Mouse (Mus musculus) embryonic facial prominence, embryonic 13.5 days (tissue): ENCODE data around the gene Rreb1. TPM values are rescaled to one million over a fixed set of nuclear protein-coding genes. Genes with fewer than 3 reads are reported as not detected.

Experiments
- ATAC-seq: fragments of 200-750 bp; cut with Nextera tagmentation; 2 replicates; pipeline ENCODE4 v1.8.0; 2017; ENCODE audit warnings: low read depth; ENCODE audit not compliant: insufficient number of reproducible peaks, insufficient read depth, low FRiP score, low TSS enrichment
- H3K27ac ChIP-seq: fragments of 300-500 bp; sonication (generic); 2 replicates; pipeline ENCODE4 v1.5.1; 2015; ENCODE audit warnings: moderate library complexity, mild to moderate bottlenecking, inconsistent platforms
- H3K27me3 ChIP-seq: fragments of 300-500 bp; sonication (generic); 2 replicates; pipeline ENCODE4 v1.6.1; 2015; ENCODE audit warnings: mild to moderate bottlenecking, inconsistent platforms
- H3K36me3 ChIP-seq: fragments of 300-500 bp; sonication (generic); 2 replicates; pipeline ENCODE4 v1.6.1; 2015; ENCODE audit warnings: mild to moderate bottlenecking, inconsistent platforms
- H3K4me1 ChIP-seq: fragments of 300-500 bp; sonication (generic); 2 replicates; pipeline ENCODE4 v1.6.1; 2015; ENCODE audit warnings: inconsistent platforms
- H3K4me2 ChIP-seq: fragments of 300-500 bp; sonication (generic); 2 replicates; pipeline ENCODE4 v1.6.1; 2015; ENCODE audit warnings: moderate library complexity, mild to moderate bottlenecking, inconsistent platforms
- H3K4me3 ChIP-seq: fragments of 300-500 bp; sonication (generic); 2 replicates; pipeline ENCODE4 v1.5.1; 2015; ENCODE audit warnings: mild to moderate bottlenecking, inconsistent platforms
- H3K9ac ChIP-seq: fragments of 300-500 bp; sonication (generic); 2 replicates; pipeline ENCODE4 v1.6.1; 2015; ENCODE audit warnings: mild to moderate bottlenecking, inconsistent platforms
- H3K9me3 ChIP-seq: fragments of 300-500 bp; sonication (generic); 2 replicates; pipeline ENCODE4 v1.6.1; 2016; ENCODE audit warnings: inconsistent platforms
- WGBS: fragments of 180-500 bp; shearing (Covaris S2); methylation state at CpG from one replicate; pipeline ENCODE4 v1.1.7; 2015; ENCODE audit warnings: mixed read lengths; 5-methylcytosine and 5-hydroxymethylcytosine counted together
- polyA plus RNA-seq: library from polyadenylated mRNA; unstranded; fragments of >200 nt; fragmentation: Nextera tagmentation; extraction: Ambion mirVana; gene quantifications from 2 replicates; pipeline ENCODE4 v1.2.1, GENCODE M21; 2015

The Rreb1 gene
- polyA plus RNA-seq, 1 experiment from 2014 or later: 15.0 TPM

DNA sequence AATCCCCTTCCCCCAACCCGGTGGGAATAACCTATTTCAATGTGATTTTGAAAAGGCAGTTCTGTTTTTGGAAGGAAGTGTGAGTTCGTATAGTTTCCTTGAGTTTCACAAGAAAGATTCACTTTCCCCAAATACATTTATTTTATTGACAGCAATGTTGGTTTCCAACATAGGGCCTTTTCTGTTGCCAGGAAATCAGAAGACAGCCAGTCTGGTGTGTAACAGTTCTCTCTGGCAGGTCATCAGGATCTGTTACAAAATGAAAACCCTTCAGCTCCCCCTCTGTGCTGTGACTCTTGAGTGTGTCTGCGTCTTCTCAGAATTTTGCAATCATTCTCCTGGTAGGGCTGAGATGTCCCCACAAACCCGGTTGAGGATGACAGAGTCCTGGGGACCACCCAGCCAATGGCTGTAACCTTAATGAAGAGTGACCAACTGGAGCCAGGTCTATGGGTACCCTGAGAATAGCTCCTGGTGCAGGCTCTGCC, 146.3 kb downstream of the Rreb1 start:
- ATAC-seq: no peak
- peaks cover 50% of the 10 kb centered on the region for H3K36me3 ChIP-seq
- H3K27me3 ChIP-seq: no peaks in the 10 kb centered on the region
- H3K4me2 ChIP-seq: no peak overlapping the region
- H3K27ac ChIP-seq: no peak overlapping the region
- no peaks in the 10 kb centered on the region for H3K9me3 ChIP-seq
- no peak overlapping the region for H3K9ac ChIP-seq
- peaks cover 12% of the 10 kb centered on the region for H3K4me1 ChIP-seq
- no peak overlapping the region for H3K4me3 ChIP-seq
- 74% methylated on average over 4 of the region's 4 CpGs for WGBS

GRCm38 (mm10) chr13:37926394-37926793, 148.2 kb downstream of the Rreb1 start:
- H3K4me3 ChIP-seq: no peak overlapping the region
- no peaks in the 10 kb centered on the region for H3K9me3 ChIP-seq
- peaks cover 7% of the 10 kb centered on the region for H3K4me1 ChIP-seq
- H3K27me3 ChIP-seq: no peaks in the 10 kb centered on the region
- no peak overlapping the region for H3K4me2 ChIP-seq
- peaks cover 63% of the 10 kb centered on the region for H3K36me3 ChIP-seq
- no peak overlapping the region for H3K9ac ChIP-seq
- ATAC-seq: no peak
- 94% methylated on average over 3 of the region's 3 CpGs for WGBS
- no peak overlapping the region for H3K27ac ChIP-seq

DNA sequence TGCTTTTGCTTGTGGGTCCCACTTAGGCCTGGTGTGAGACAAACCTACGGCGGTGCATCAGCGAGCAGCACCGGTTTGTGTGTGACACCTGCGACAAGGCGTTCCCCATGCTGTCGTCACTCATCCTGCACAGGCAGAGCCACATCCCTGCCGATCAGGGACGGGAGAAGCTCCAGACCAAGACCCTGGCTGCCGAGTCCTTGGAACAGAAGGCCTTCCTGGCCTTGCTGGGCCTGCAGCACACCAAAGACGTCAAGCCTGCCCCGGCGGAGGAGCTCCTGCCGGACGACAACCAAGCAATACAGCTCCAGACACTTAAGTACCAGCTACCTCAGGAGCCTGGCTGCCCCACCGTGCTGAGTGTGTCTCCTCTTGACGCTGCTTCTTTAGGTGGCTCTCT, 151.3 kb downstream of the Rreb1 start:
- Histone ChIP-seq H3K4me3 (no peak overlapping the region), H3K4me2 (no peak overlapping the region), H3K9ac (no peak overlapping the region), H3K27ac (no peak overlapping the region), H3K36me3 (peaks cover 73% of the 10 kb centered on the region), H3K27me3 (no peaks in the 10 kb centered on the region), H3K4me1 (0 out of 2 replicates have a peak, but pooled peaks cover 3% of the 10 kb centered on the region), H3K9me3 (no peaks in the 10 kb centered on the region)
- no peak for ATAC-seq
- 95% methylated on average over 17 of the region's 17 CpGs for WGBS

DNA sequence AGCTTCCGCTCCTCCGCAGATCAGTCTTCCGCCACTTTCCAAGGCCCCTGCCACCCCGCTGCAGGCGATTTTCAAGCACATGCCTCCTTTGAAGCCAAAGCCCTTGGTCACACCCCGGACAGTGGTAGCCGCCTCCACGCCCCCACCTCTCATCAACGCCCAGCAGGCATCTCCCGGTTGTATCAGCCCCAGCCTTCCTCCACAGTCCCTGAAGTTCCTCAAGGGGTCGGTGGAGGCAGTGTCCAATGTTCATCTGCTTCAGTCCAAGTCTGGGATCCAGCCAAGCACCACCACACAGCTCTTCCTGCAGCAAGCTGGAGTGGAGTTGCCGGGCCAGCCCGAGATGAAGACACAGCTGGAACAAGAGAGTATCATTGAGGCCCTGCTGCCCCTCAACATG, 151.9 kb downstream of the Rreb1 start:
- Histone ChIP-seq H3K9ac (no peak overlapping the region), H3K4me2 (no peak overlapping the region), H3K4me1 (0 out of 2 replicates have a peak, but pooled peaks cover 3% of the 10 kb centered on the region), H3K9me3 (no peaks in the 10 kb centered on the region), H3K27me3 (no peaks in the 10 kb centered on the region), H3K27ac (no peak overlapping the region), H3K36me3 (peaks cover 79% of the 10 kb centered on the region), H3K4me3 (no peak overlapping the region)
- ATAC-seq: no peak
- WGBS: 89% methylated on average over 13 of the region's 13 CpGs

GRCm38 (mm10) chr13:37930621-37931020, 152.4 kb downstream of the Rreb1 start:
- Histone ChIP-seq H3K4me2 (no peak overlapping the region), H3K27ac (no peak overlapping the region), H3K4me1 (0 out of 2 replicates have a peak, but pooled peaks cover 3% of the 10 kb centered on the region), H3K9me3 (no peaks in the 10 kb centered on the region), H3K27me3 (no peaks in the 10 kb centered on the region), H3K4me3 (no peak overlapping the region), H3K9ac (no peak overlapping the region), H3K36me3 (peaks cover 82% of the 10 kb centered on the region)
- ATAC-seq: no peak
- 94% methylated on average over 23 of the region's 23 CpGs for WGBS

DNA sequence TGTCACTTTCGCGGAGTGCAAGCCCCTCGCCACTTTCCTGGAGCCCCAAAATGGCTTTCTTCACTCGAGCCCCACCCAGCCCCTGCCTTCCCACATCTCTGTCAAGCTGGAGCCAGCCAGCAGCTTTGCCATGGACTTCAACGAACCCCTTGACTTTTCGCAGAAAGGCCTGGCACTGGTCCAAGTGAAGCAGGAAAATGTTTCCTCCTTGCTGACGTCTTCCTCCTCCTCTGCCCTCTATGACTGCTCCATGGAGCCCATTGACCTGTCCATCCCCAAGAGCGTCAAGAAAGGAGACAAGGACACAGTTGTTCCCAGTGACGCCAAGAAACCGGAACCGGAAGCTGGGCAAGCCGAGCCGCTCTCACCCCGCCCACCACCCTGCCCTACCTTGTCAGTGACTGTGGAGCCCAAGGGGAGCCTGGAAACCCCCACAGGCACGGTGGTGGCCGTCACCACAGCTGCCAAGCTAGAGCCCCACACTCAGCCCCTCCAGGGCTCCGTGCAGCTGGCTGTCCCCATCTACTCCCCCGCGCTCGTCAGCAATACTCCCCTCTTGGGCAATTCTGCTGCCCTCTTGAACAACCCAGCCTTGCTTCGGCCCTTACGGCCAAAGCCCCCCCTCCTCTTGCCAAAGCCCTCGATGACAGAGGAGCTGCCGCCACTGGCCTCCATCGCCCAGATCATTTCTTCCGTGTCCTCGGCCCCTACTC, 153.2 kb downstream of the Rreb1 start:
- Histone ChIP-seq H3K4me1 (0 out of 2 replicates have a peak, but pooled peaks cover 3% of the 10 kb centered on the region), H3K4me2 (no peak overlapping the region), H3K9me3 (no peaks in the 10 kb centered on the region), H3K36me3 (peaks cover 85% of the 10 kb centered on the region), H3K9ac (no peak overlapping the region), H3K27me3 (no peaks in the 10 kb centered on the region), H3K27ac (no peak overlapping the region), H3K4me3 (no peak overlapping the region)
- WGBS: 71% methylated on average over 27 of the region's 27 CpGs
- no peak for ATAC-seq

DNA sequence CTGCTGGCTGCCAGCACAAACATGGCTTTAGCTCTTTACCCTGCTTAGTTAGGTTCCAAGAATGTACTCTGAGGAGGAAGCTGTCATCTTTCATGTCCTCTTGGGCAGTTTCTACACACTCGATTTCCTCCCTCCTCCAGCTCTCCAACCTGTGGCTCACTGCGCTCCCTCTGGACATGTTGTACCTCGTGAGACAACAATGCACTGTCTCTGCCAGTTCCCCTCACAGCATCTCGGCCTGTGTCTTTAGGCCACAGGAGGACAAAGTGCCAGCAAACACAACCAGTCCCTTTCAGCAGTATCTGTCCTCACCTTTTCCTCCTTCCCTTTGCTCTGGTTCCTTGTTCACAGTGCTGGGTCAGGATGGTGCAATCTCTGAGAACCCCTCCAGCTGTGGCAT, 155.9 kb downstream of the Rreb1 start:
- WGBS: 82% methylated on average over 4 of the region's 4 CpGs
- H3K27me3 ChIP-seq: no peaks in the 10 kb centered on the region
- H3K9ac ChIP-seq: no peak overlapping the region
- ATAC-seq: no peak
- peaks cover 85% of the 10 kb centered on the region for H3K36me3 ChIP-seq
- no peak overlapping the region for H3K4me3 ChIP-seq
- H3K27ac ChIP-seq: no peak overlapping the region
- no peak overlapping the region for H3K4me2 ChIP-seq
- no peaks in the 10 kb centered on the region; the same call in 1 of the 2 replicates for H3K9me3 ChIP-seq
- H3K4me1 ChIP-seq: 0 out of 2 replicates have a peak, but pooled peaks cover 3% of the 10 kb centered on the region

GRCm38 (mm10) chr13:37934920-37935319, 156.7 kb downstream of the Rreb1 start:
- no peak overlapping the region for H3K4me2 ChIP-seq
- H3K4me1 ChIP-seq: 0 out of 2 replicates have a peak, but pooled peaks cover 3% of the 10 kb centered on the region
- H3K9ac ChIP-seq: no peak overlapping the region
- H3K27me3 ChIP-seq: no peaks in the 10 kb centered on the region
- peaks cover 79% of the 10 kb centered on the region for H3K36me3 ChIP-seq
- H3K27ac ChIP-seq: no peak overlapping the region
- no peak overlapping the region for H3K4me3 ChIP-seq
- no peaks in the 10 kb centered on the region; the same call in 1 of the 2 replicates for H3K9me3 ChIP-seq
- ATAC-seq: no peak
- WGBS: 87% methylated on average over 8 of the region's 8 CpGs

DNA sequence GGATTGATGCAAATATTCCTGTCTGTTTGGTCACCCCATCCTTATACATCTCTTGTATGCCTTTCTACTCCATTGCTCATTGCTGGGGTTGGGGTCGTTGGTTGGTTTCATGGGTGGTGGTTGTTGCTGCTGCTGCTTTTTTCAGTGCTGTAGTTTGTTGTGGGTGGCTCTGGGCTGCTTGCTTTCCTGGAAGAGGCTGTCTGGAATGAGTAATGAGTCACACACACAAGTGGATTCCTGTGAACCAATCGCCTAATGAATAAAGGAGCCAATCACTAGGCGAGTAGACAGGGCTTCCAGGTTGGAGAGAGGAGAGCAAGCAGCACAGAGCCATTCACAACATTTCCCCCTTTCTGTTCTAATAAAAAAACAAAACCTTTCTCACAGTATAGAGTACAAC, 158.2 kb downstream of the Rreb1 start:
- Histone ChIP-seq H3K36me3 (peaks cover 65% of the 10 kb centered on the region), H3K4me1 (peaks cover 3% of the 10 kb centered on the region), H3K4me3 (no peak overlapping the region)

DNA sequence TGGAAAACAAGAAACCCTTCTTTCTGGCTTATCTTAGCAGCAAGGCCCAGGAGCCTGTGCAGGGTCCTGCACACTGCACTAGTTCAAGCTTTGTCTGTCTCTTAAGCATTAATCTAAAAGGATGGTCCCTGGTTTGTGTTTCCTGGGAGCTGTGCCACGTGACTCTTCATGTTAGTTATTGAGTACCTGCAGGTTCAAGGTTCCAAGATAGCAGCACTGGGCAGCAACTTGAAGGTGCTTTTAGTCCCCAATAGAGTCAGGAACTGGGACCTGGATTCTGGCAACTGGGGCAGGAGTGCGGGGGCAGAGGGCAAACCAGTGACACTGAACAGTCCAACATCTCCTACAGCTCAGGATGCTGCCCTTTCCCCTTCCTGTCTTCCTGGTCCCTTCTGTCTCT, 162.0 kb downstream of the Rreb1 start:
- H3K36me3 ChIP-seq: peaks cover 36% of the 10 kb centered on the region
- H3K4me2 ChIP-seq: no peak overlapping the region
- no peaks in the 10 kb centered on the region; the same call in 1 of the 2 replicates for H3K9me3 ChIP-seq
- H3K4me1 ChIP-seq: peaks cover 29% of the 10 kb centered on the region
- WGBS: 92% methylated on average over 2 of the region's 2 CpGs
- H3K27ac ChIP-seq: no peak overlapping the region
- no peak overlapping the region for H3K9ac ChIP-seq
- no peak overlapping the region for H3K4me3 ChIP-seq
- H3K27me3 ChIP-seq: no peaks in the 10 kb centered on the region
- ATAC-seq: no peak

More for the DNA sequence above, 158.2 kb downstream of the Rreb1 start:
- H3K9ac ChIP-seq: no peak overlapping the region
- no peaks in the 10 kb centered on the region; the same call in 1 of the 2 replicates for H3K9me3 ChIP-seq
- no peak overlapping the region for H3K27ac ChIP-seq
- H3K4me2 ChIP-seq: no peak overlapping the region
- H3K27me3 ChIP-seq: no peaks in the 10 kb centered on the region
- WGBS: 91% methylated on average over 3 of the region's 3 CpGs
- no peak for ATAC-seq

GRCm38 (mm10) chr13:37940649-37941048, 162.4 kb downstream of the Rreb1 start:
- H3K36me3 ChIP-seq: peaks cover 31% of the 10 kb centered on the region
- 71% methylated on average over 5 of the region's 5 CpGs for WGBS
- no peak overlapping the region for H3K27ac ChIP-seq
- peaks cover 29% of the 10 kb centered on the region for H3K4me1 ChIP-seq
- H3K4me2 ChIP-seq: no peak overlapping the region
- H3K4me3 ChIP-seq: no peak overlapping the region
- H3K27me3 ChIP-seq: no peaks in the 10 kb centered on the region
- no peak overlapping the region for H3K9ac ChIP-seq
- ATAC-seq: no peak
- H3K9me3 ChIP-seq: no peaks in the 10 kb centered on the region; the same call in 1 of the 2 replicates

- no peak overlapping the region for H3K4me2 ChIP-seq
- 77% methylated on average over 5 of the region's 5 CpGs for WGBS
- peaks cover 29% of the 10 kb centered on the region for H3K4me1 ChIP-seq
- H3K9ac ChIP-seq: no peak overlapping the region
- no peaks in the 10 kb centered on the region for H3K27me3 ChIP-seq
- no peak for ATAC-seq
- no peak overlapping the region; the same call in 1 of the 2 replicates for H3K27ac ChIP-seq
- H3K4me3 ChIP-seq: no peak overlapping the region
- H3K9me3 ChIP-seq: no peaks in the 10 kb centered on the region; the same call in 1 of the 2 replicates
- H3K36me3 ChIP-seq: peaks cover 26% of the 10 kb centered on the region
Observed at GRCm38 (mm10) chr13:37941138-37941645, 163.0 kb downstream of the Rreb1 start.
